Mouse (Mus musculus): ENCODE measurements around the gene Stxbp6.

DNA sequence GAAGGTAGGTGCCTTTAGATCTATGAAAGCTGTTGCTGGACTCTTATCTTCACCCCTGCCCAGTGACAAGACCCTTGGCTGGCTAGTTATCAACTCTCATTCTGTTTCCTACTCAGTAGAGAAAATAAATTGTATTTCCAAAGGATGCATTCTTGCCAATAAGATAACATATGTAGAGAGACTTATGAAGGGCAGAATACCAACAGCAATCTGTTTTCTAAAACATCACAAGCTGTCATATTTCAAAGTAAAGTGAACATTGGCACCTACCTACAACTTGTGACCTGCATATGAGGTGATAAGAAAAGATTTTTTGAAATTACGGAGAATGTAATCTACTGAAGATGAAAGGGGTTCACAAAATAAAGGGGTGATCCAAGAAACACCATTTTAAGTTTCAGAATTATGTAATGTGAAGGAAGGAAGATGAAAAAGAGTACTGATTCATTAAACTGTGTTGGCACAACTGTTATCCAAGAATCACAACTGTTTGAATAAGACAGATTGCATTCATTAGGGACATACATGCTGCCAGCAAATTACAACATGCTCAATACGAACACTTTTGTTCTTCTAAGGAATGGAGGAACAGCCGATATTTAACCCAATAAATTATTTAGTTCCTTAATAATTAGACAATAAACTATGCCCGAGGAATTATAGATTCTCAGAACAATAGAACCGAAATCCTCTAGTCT, 175.2 kb downstream of the Stxbp6 start:
- no peak for TF ChIP-seq TAL1 (IDR thresholded peaks at IDR 0.05; ENCODE audit: low read length)
- no peak for TF ChIP-seq GATA1 (IDR thresholded peaks at IDR 0.05; ENCODE audit: low read length)

Measured in erythroblast, embryonic 14.5 days (primary cell).